Mouse (Mus musculus): Measurements from ENCODE around the gene Gm49392. TPM values are rescaled to one million over a fixed set of nuclear protein-coding genes. Genes with fewer than 3 reads are reported as not detected.

Gm49392 gene
- polyA plus RNA-seq, 1 experiment from 2014 or later: 0.16 TPM

DNA sequence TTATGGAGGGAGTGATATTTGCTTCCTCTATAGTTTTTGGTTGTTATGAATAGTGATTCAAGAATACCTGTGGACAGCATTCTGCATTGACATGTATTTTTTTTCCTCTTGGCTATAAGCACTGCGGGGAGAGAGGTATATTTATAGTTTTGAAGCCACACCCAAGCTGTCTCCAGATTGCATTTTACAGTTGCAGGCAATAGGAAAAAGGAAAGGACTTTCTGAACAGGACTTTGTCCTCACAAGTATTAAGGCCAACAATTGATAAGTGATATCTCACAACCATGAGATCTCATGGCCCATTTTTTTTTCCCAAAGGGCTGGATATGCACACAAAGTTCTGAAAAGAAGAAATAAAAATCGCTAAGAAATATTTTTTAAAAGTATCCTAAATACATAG, 87.0 kb downstream of the Gm49392 start:
- H3K27ac ChIP-seq (ENCODE audit: low read depth, low read length): no peak overlapping the region
- WGBS: 82% methylated on average over 2 of the region's 2 CpGs
- H3K9ac ChIP-seq (ENCODE audit: low read length): no peak overlapping the region
- no peaks in the 10 kb centered on the region for H3K36me3 ChIP-seq (ENCODE audit: control insufficient read depth, insufficient read depth, low read length)
- H3K4me1 ChIP-seq (ENCODE audit: control insufficient read depth, insufficient read depth, low read length): no peaks in the 10 kb centered on the region
- DNase-seq (ENCODE audit: low spot score, missing footprints) (no peak), ATAC-seq (ENCODE audit: low FRiP score) (no peak)
- H3K9me3 ChIP-seq (ENCODE audit: control insufficient read depth, low read length): no peaks in the 10 kb centered on the region
- no peak overlapping the region for H3K4me2 ChIP-seq
- no peaks in the 10 kb centered on the region for H3K27me3 ChIP-seq (ENCODE audit: control insufficient read depth, insufficient read depth, low read length)
- no peak overlapping the region for H3K4me3 ChIP-seq (ENCODE audit: low read depth, low read length)

DNA sequence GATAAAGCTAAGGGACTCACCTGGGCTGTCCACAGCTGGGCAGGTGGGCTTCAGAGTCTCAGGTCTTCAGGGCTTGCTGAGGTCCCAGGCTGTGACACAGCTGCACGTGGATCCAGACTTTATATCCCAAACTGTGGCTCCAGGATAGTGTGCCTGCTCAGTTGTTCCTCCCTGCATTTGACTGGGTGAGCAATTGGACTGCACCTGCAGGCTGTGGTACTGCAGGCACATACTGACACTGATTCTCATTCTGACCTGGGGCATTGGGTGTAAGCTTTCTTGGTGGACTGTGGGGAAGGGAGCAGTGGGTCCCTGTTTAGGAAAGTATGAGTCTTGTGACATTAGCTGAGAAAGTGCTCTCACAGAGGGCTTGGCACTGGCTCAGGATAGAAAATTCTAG, 93.9 kb downstream of the Gm49392 start, which contains the start of gene Ctsll3:
Gene Ctsll3 (minus strand): TSS at position 101 of the 400 bp plus-strand sequence.
- H3K27me3 ChIP-seq (ENCODE audit: control insufficient read depth, insufficient read depth, low read length): no peaks in the 10 kb centered on the region
- H3K4me1 ChIP-seq (ENCODE audit: control insufficient read depth, insufficient read depth, low read length): no peaks in the 10 kb centered on the region
- H3K27ac ChIP-seq (ENCODE audit: low read depth, low read length): no peak within 1 kb of the TSS
- H3K4me3 ChIP-seq (ENCODE audit: low read depth, low read length): no peak within 1 kb of the TSS
- DNase-seq (ENCODE audit: low spot score, missing footprints): no peak
- no peak for ATAC-seq (ENCODE audit: low FRiP score)
- 76% methylated on average over 1 of the region's 1 CpGs for WGBS
- no peaks in the 10 kb centered on the region for H3K36me3 ChIP-seq (ENCODE audit: control insufficient read depth, insufficient read depth, low read length)
- H3K4me2 ChIP-seq: no peak within 1 kb of the TSS
- H3K9me3 ChIP-seq (ENCODE audit: control insufficient read depth, low read length): no peaks in the 10 kb centered on the region
- no peak within 1 kb of the TSS for H3K9ac ChIP-seq (ENCODE audit: low read length)

Other genes with a start within 250 kb of the Gm49392 start
- gene BC051665, start 110.5 kb downstream of the Gm49392 start, polyA plus RNA-seq (2014; fragmentation: Nextera tagmentation; extraction: Ambion mirVana): not detected in 2 replicates
- gene Ctsll3, start 94.0 kb downstream of the Gm49392 start, polyA plus RNA-seq (2014; fragmentation: Nextera tagmentation; extraction: Ambion mirVana): not detected in 2 replicates
- not detected in 2 replicates for gene 4930486L24Rik, start 32.4 kb downstream of the Gm49392 start, polyA plus RNA-seq (2014; fragmentation: Nextera tagmentation; extraction: Ambion mirVana)
- 2.2 and 2.3 TPM in 2 replicates for gene Ctla2b, start 553 bp upstream of the Gm49392 start, polyA plus RNA-seq (2014; fragmentation: Nextera tagmentation; extraction: Ambion mirVana)
- not detected in 2 replicates for gene Tpbpb, start 8.0 kb upstream of the Gm49392 start, polyA plus RNA-seq (2014; fragmentation: Nextera tagmentation; extraction: Ambion mirVana)
- gene Gm49393, start 38.7 kb upstream of the Gm49392 start, polyA plus RNA-seq (2014; fragmentation: Nextera tagmentation; extraction: Ambion mirVana): not detected in 2 replicates
- gene Gm49391, start 39.7 kb upstream of the Gm49392 start, polyA plus RNA-seq (2014; fragmentation: Nextera tagmentation; extraction: Ambion mirVana): 0.76 and 1.7 TPM in 2 replicates
- 14.6 and 17.7 TPM in 2 replicates for gene Ctla2a, start 39.7 kb upstream of the Gm49392 start, polyA plus RNA-seq (2014; fragmentation: Nextera tagmentation; extraction: Ambion mirVana)
- not detected in 2 replicates for gene Tpbpa, start 45.1 kb upstream of the Gm49392 start, polyA plus RNA-seq (2014; fragmentation: Nextera tagmentation; extraction: Ambion mirVana)
- gene Ctsj, start 109.1 kb upstream of the Gm49392 start, polyA plus RNA-seq (2014; fragmentation: Nextera tagmentation; extraction: Ambion mirVana): not detected in 2 replicates
- not detected in 2 replicates for gene Ctsq, start 143.7 kb upstream of the Gm49392 start, polyA plus RNA-seq (2014; fragmentation: Nextera tagmentation; extraction: Ambion mirVana)

Measured in midbrain, embryonic 11.5 days (tissue).